Mouse (Mus musculus) liver, embryonic 16.5 days (tissue): ENCODE measurements around the gene Olfr1260. TPM values are rescaled to one million over a fixed set of nuclear protein-coding genes. Genes with fewer than 3 reads are reported as not detected.

ENCODE experiments used
- ATAC-seq: fragments of 200-750 bp; cut with Nextera tagmentation; 2 replicates; pipeline ENCODE4 v1.8.0; 2017; ENCODE audit warnings: low read depth, mild to moderate bottlenecking, moderate number of reproducible peaks, moderate library complexity
- H3K27ac ChIP-seq: fragments of 300-500 bp; sonication (generic); 2 replicates; pipeline ENCODE4 v1.5.1; 2014; ENCODE audit warnings: mild to moderate bottlenecking, low read length
- H3K27me3 ChIP-seq: fragments of 300-500 bp; sonication (generic); 2 replicates; pipeline ENCODE4 v1.6.1; 2014; ENCODE audit warnings: low read depth, low read length, mixed read lengths; ENCODE audit not compliant: control insufficient read depth, insufficient read depth
- H3K36me3 ChIP-seq: fragments of 300-500 bp; sonication (generic); 2 replicates; pipeline ENCODE4 v1.6.1; 2014; ENCODE audit warnings: mild to moderate bottlenecking; ENCODE audit not compliant: control insufficient read depth, insufficient read depth
- H3K4me1 ChIP-seq: fragments of 300-500 bp; sonication (generic); 2 replicates; pipeline ENCODE4 v1.6.1; 2014; ENCODE audit warnings: low read depth, low read length, mixed read lengths; ENCODE audit not compliant: control insufficient read depth
- H3K4me2 ChIP-seq: fragments of 300-500 bp; sonication (generic); 2 replicates; pipeline ENCODE4 v1.6.1; 2014; ENCODE audit warnings: low read depth, low read length, mixed read lengths
- H3K4me3 ChIP-seq: fragments of 300-500 bp; sonication (generic); 2 replicates; pipeline ENCODE4 v1.5.1; 2014; ENCODE audit warnings: low read depth, mild to moderate bottlenecking, low read length
- H3K9ac ChIP-seq: fragments of 300-500 bp; sonication (generic); 2 replicates; pipeline ENCODE4 v1.6.1; 2014; ENCODE audit warnings: low read depth, low read length
- H3K9me3 ChIP-seq: fragments of 300-500 bp; sonication (generic); replicated peaks from 2 replicates; pipeline ENCODE4 v1.6.1; 2016; ENCODE audit warnings: low read length; ENCODE audit not compliant: control insufficient read depth
- WGBS: fragments of 180-500 bp; shearing (Covaris S2); extraction: QIAGEN DNeasy Blood & Tissue Kit; methylation state at CpG from one replicate; pipeline ENCODE4 v1.1.7; 2014; ENCODE audit not compliant: insufficient replicate concordance; 5-methylcytosine and 5-hydroxymethylcytosine counted together
- polyA plus RNA-seq: library from polyadenylated mRNA; unstranded; fragments of >200 nt; fragmentation: Nextera tagmentation; extraction: Ambion mirVana; gene quantifications from 2 replicates; pipeline ENCODE4 v1.2.1, GENCODE M21; 2015

Olfr1260 gene
- polyA plus RNA-seq: not detected in 2 replicates

GRCm38 (mm10) chr2:89974184-89974583 lies at the start of gene Olfr1260:
TSS of gene Olfr1260 (plus strand) at chr2:89974340.
- Histone ChIP-seq H3K4me2 (no peak within 1 kb of the TSS), H3K4me3 (no peak within 1 kb of the TSS), H3K9me3 (no peaks in the 10 kb centered on the region), H3K9ac (no peak within 1 kb of the TSS), H3K27ac (no peak within 1 kb of the TSS), H3K36me3 (no peaks in the 10 kb centered on the region), H3K27me3 (no peaks in the 10 kb centered on the region), H3K4me1 (no peaks in the 10 kb centered on the region)
- 45% methylated on average over 2 of the region's 2 CpGs for WGBS
- ATAC-seq: no peak

- no peak within 1 kb of the TSS for H3K4me2 ChIP-seq
- no peaks in the 10 kb centered on the region for H3K9me3 ChIP-seq
- no peaks in the 10 kb centered on the region for H3K27me3 ChIP-seq
- H3K4me1 ChIP-seq: no peaks in the 10 kb centered on the region
- H3K27ac ChIP-seq: no peak within 1 kb of the TSS
- no peak within 1 kb of the TSS for H3K4me3 ChIP-seq
- H3K9ac ChIP-seq: no peak within 1 kb of the TSS
- H3K36me3 ChIP-seq: no peaks in the 10 kb centered on the region
- no peak for ATAC-seq
Observed at GRCm38 (mm10) chr2:89927009-89927408, 47.1 kb upstream of the Olfr1260 start, which contains the start of gene Olfr1258. TSS of gene Olfr1258 (plus strand) at chr2:89927309.

GRCm38 (mm10) chr2:89948564-89948963 lies 25.6 kb upstream of the Olfr1260 start, which contains the start of gene Olfr1259:
TSS of gene Olfr1259 (minus strand) at chr2:89948664.
- 61% methylated on average over 5 of the region's 5 CpGs for WGBS
- no peak for ATAC-seq

GRCm38 (mm10) chr2:89977709-89978108 lies 3.6 kb downstream of the Olfr1260 start:
- no peak overlapping the region for H3K9ac ChIP-seq
- 45% methylated on average over 2 of the region's 2 CpGs for WGBS
- no peak overlapping the region for H3K4me3 ChIP-seq
- H3K4me1 ChIP-seq: no peaks in the 10 kb centered on the region
- no peak for ATAC-seq
- H3K4me2 ChIP-seq: no peak overlapping the region
- no peak overlapping the region for H3K27ac ChIP-seq
- no peaks in the 10 kb centered on the region for H3K27me3 ChIP-seq
- no peaks in the 10 kb centered on the region for H3K9me3 ChIP-seq
- H3K36me3 ChIP-seq: no peaks in the 10 kb centered on the region

More at GRCm38 (mm10) chr2:89948564-89948963, 25.6 kb upstream of the Olfr1260 start, which contains the start of gene Olfr1259:
- no peaks in the 10 kb centered on the region for H3K36me3 ChIP-seq
- H3K9ac ChIP-seq: no peak within 1 kb of the TSS
- H3K27me3 ChIP-seq: no peaks in the 10 kb centered on the region
- H3K9me3 ChIP-seq: no peaks in the 10 kb centered on the region
- no peak within 1 kb of the TSS for H3K4me2 ChIP-seq
- H3K4me1 ChIP-seq: no peaks in the 10 kb centered on the region
- H3K27ac ChIP-seq: no peak within 1 kb of the TSS
- no peak within 1 kb of the TSS for H3K4me3 ChIP-seq

- no peak within 1 kb of the TSS for H3K9ac ChIP-seq
- no peak within 1 kb of the TSS for H3K4me3 ChIP-seq
- ATAC-seq: no peak
- no peak within 1 kb of the TSS for H3K27ac ChIP-seq
- H3K4me1 ChIP-seq: no peaks in the 10 kb centered on the region
- H3K4me2 ChIP-seq: no peak within 1 kb of the TSS
- H3K36me3 ChIP-seq: no peaks in the 10 kb centered on the region
- H3K27me3 ChIP-seq: no peaks in the 10 kb centered on the region
- H3K9me3 ChIP-seq: no peaks in the 10 kb centered on the region; the same call in 1 of the 2 replicates
Observed at GRCm38 (mm10) chr2:89990921-89991320, 16.8 kb downstream of the Olfr1260 start, which contains the start of gene Olfr1261. TSS of gene Olfr1261 (plus strand) at chr2:89991221.

GRCm38 (mm10) chr2:89999845-90000244 lies 25.7 kb downstream of the Olfr1260 start, which contains the start of gene Olfr1262:
TSS of gene Olfr1262 (plus strand) at chr2:90000145.
- Histone ChIP-seq H3K36me3 (no peaks in the 10 kb centered on the region), H3K27me3 (no peaks in the 10 kb centered on the region), H3K27ac (no peak within 1 kb of the TSS), H3K4me3 (no peak within 1 kb of the TSS), H3K9me3 (no peaks in the 10 kb centered on the region), H3K9ac (no peak within 1 kb of the TSS), H3K4me2 (no peak within 1 kb of the TSS), H3K4me1 (no peaks in the 10 kb centered on the region)
- no peak for ATAC-seq

GRCm38 (mm10) chr2:90011831-90012230 lies 37.7 kb downstream of the Olfr1260 start, which contains the start of gene Olfr1263:
TSS of gene Olfr1263 (plus strand) at chr2:90012131.
- no peaks in the 10 kb centered on the region for H3K36me3 ChIP-seq
- WGBS: 58% methylated on average over 2 of the region's 2 CpGs
- H3K9ac ChIP-seq: no peak within 1 kb of the TSS
- ATAC-seq: no peak
- no peaks in the 10 kb centered on the region for H3K9me3 ChIP-seq
- H3K27me3 ChIP-seq: no peaks in the 10 kb centered on the region
- H3K4me2 ChIP-seq: no peak within 1 kb of the TSS
- no peak within 1 kb of the TSS for H3K4me3 ChIP-seq
- H3K4me1 ChIP-seq: no peaks in the 10 kb centered on the region
- H3K27ac ChIP-seq: no peak within 1 kb of the TSS

- no peaks in the 10 kb centered on the region for H3K36me3 ChIP-seq
- no peaks in the 10 kb centered on the region for H3K9me3 ChIP-seq
- no peak within 1 kb of the TSS for H3K4me3 ChIP-seq
- no peak for ATAC-seq
- no peak within 1 kb of the TSS for H3K9ac ChIP-seq
- no peaks in the 10 kb centered on the region for H3K27me3 ChIP-seq
- H3K4me2 ChIP-seq: no peak within 1 kb of the TSS
- H3K27ac ChIP-seq: no peak within 1 kb of the TSS
- WGBS: 58% methylated on average over 2 of the region's 2 CpGs
- H3K4me1 ChIP-seq: no peaks in the 10 kb centered on the region
Observed at GRCm38 (mm10) chr2:90025477-90025876, 51.3 kb downstream of the Olfr1260 start, which contains the start of gene Olfr1264. TSS of gene Olfr1264 (minus strand) at chr2:90025577.
